Mouse (Mus musculus) layer of hippocampus, postnatal 25 days (tissue): Measurements from ENCODE around the gene Xpnpep3. TPM values are rescaled to one million over a fixed set of nuclear protein-coding genes. Genes with fewer than 3 reads are reported as not detected.

Experiments used
- DNase-seq, 2 experiments: peaks; one replicate each; pipeline ENCODE4 v3.0.0; 2022; ENCODE audit warnings: mixed read lengths in 2 of 2, low spot score in 1 of 2; ENCODE audit errors: extremely low spot score in 1 of 2
- total RNA-seq, 2 experiments: library from RNA; stranded (reverse); gene quantifications; 2 replicates each; pipeline ENCODE4 v1.2.3; 2021

The Xpnpep3 gene
- 10 to 100 TPM; 13.4 to 15.3 TPM for total RNA-seq

DNA sequence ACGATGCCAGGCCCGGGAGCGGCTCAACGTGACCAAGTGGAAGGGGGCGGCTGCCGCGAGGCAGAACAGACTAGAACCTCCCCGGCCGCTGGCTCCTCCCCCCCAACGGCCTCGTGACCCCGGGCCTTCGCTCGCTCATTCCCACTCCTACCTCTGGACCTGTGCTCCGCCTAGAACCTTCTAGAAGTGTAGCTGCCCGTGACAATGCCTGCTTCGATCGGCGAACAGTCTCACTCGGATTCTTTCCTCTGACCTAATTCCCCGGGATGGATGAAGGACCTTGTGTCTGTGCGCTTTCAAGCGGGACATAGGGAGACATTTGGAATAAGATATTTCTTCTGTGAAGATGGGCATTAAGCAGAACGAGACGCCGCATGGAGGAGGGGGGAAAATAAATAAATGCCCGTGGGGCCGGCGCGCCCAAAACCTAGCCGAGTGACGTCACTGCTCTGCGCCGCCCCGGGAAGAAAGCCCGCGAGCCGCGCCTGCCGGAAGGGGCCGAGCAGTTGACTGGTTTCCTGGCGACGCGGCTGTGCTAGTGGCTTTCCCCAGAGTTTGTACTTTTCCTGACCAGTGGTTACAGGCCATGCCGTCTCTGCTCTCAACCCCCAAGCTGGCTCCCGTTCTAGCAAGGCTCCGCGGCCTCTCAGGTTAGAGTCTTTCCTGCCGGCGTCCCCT is at the start of gene Xpnpep3, which contains the start of gene St13:
Gene Xpnpep3 (plus strand): TSS at position 501 of the 678 bp plus-strand sequence.
Gene St13 (minus strand): TSS at position 440 of the 678 bp plus-strand sequence.
- DNase-seq: peak; percentile 99

DNA sequence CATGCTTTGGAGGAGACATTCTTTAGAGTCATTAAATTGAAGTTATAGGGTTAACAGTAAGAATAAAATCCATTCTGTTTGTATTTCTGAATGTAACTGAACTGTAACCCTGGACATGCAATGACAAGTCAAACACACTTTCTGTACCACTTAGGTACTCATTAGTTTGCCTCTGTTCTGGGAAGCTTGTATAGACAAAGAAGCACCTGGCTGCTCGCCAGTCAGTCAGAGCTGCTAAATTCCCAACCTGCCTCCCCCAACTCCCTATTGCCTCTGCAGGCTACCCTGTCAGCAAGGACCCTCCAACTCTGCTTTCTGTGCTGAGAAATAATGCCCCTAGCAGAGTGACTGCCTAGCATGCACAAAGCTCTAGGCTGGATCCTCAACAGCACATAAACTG is 49.5 kb upstream of the Xpnpep3 start:
- no peak for DNase-seq

DNA sequence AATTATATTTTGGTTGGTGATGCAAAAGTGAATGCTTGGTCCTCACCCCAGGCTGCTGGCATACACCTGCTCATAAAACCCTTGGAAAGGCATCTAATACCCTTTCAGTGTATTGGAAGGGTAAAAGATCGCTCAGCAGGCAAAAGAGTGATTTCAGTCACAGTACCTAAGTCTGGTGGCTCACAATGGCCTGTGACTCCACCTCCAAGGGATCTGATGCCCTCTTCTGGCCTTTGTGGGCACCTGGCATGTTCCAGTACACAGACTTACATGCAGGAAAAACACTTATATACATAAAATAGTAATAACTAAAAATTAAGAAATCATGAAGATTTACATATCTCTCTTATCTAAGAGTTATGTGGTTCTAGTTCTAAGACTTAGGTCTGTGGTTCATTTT is 47.3 kb upstream of the Xpnpep3 start:
- no peak for DNase-seq

DNA sequence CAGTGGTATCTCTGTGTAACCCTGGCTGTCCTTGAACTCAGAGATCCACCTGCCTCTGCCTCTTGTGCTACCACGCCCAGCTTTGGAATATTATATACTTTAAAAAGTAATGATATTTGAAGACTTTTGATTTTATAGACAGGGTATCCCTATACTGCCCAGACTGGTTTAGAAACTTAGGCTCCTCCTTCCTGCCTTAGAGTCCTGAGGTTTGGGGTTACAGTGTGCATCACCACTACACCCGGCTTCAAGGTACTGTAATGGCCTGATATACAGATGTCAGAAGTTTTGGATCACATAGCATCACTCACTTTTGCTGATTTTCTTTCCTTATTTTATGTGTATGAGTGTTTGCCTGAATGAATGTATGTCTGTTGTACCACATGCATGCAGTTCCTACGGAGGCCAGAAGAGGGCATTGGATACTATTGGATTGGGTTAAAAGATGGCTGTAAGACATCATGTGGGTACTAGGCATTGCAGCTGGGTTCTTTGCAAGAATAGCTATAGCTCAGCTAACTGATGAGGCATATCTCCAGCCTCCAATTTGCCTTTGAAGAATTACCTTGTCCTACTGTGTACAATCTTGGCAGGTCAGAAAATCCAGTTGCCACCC is 44.7 kb upstream of the Xpnpep3 start:
- peak in 1 of 2 experiments; percentile 32 for DNase-seq

DNA sequence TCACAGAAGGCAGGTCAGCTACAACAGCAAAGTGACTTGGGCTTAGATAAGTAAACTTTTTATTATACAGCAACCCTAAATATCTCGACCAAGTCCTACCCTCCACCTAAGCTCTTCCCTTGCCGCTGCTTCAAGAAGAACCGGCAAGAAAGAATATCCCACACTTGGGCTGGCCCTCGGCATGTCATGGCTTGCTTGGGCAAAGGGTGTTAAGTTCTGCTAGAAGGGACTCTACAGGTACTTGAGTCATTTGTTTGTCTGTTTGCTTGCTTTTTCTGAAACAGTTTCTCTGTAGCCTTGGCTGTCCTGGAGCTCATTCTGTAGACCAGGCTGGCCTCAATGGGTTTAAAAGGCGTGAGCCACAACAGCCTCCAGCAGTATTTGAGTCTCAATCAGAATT is 43.0 kb upstream of the Xpnpep3 start:
- DNase-seq: no peak

DNA sequence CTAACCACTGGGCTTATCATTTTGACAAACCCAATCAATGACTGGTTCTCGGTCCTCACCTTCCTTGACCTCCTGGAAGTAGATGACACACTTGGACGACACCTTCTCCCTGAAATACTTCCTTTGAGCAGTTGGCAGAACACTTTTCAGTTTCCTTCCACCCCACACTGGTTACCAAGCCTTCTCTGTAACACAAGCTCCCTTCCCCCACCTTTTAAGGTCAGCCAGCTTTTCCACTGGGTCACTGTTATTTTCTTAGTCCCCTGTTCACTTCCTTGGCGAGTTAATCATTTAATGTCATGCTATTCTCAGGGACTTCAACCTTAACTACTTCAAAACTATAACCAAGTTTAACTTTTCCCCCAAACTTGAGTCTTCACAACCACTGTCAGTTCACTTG is 41.0 kb upstream of the Xpnpep3 start:
- no peak for DNase-seq

DNA sequence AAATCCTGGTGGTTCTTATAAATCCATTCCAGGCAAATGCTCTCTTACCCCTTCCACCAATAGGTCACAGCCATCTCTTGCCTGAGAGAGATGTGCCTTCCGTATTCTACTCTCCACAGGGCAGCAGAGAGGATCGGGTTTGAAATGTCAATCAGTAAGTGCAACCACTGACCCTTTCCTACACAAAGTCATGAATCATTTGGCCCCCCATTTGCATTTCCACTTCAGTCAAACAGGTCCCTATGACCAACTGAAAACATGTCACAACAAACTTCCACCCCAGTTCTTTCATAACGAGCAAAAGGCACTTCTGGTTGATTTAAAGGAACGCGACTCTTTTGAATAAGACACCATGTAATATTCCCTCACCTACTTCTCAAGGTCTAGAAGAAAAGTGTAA is 40.5 kb upstream of the Xpnpep3 start:
- DNase-seq: no peak

DNA sequence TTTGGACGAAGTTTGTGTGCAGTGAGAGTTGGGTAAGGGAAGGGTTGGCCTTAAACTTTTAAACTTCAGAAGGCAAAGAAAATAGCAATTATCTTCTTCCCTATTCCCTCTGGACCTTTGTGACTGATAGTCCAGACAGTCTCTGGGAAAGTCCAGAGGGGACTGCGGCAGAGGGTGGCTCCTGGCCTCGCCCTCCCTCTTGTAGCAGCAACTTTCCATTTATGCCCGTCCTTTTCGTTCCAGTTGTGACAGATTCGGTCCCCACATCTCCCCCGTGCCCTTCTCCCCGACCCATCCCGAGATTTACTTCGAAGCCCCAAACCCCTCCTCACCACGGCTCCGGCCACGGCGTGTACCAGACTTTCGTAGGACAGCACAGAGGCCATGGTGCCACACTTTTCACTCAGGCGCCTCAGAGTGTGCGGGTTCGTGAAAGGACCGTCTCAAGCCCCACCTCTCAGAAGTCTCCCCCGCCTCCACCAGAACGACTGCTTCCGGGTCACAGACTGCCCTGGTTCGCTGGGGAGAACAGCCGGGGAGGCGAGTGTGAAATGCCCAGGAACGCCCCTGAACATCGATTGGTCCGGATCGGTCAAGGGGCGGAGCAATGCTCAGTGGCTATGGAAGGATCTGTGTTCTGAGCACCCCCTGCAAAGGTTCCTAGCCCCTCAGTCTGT is 39.5 kb upstream of the Xpnpep3 start, which contains the start of gene Slc25a17:
Gene Slc25a17 (minus strand): TSS at position 468 of the 677 bp plus-strand sequence.
- peak; percentile 79 for DNase-seq

DNA sequence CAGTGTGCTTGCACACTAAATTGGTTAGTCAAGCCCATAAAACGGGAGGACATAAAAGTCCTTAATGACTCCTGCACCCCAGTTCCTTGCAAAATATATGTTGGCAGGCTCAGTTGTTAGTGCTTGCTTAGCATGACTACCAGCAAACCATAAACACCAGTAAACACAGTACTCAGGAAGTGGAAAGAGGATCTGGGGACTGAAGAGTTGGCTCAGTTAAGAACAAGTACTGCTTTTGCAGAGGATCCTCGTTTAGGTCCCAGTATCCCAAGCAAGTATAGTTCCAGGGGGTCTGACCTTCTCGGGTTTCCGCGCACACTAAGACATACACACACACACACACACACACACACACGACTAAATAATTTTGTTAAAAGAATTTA is 38.9 kb upstream of the Xpnpep3 start:
- DNase-seq: no peak

DNA sequence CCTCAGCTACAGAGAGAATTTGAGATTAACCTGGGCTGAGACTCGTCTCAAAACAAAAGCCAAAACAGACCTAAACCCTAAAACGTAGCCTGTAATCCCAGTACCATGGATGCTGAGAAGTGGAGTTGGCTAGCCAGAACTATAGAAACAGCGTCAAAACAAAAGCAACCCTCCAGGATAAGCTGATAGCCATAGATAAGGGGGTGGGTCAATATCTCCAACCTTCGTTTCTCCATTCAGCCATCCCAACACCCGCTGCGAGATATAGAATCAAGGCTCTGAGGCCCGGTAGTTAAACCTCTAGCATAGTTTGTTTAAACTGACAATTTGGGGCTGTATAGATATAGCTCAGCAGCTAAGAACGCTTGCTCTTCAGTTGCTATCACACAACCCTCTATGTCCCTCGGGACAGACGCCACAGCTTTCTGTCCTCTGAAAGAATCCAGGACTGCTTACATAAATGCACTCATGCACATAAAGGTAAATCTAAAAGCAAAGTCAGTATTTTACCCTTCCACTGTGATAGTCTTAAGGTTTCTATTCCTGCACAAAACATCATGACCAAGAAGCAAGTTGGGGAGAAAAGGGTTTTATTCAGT is 38.4 kb upstream of the Xpnpep3 start:
- DNase-seq: no peak

DNA sequence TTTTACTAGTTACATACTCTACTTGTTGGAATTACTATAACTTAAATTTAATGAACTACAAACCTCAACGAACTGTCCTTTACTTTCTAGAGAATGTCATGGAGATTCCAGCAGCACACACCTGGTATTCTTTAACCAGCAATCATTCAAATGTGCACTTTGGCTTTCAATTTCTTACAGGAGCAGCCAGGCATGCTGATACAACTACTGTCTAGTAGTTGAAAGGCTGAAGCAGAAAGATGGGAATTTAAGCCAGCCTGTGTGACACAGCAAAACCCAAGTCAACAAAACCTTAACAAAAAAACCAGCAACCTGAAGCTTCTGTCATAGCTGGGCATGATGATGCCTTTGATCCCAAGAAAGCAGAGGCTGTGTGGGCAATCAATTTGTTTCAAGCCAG is 37.4 kb upstream of the Xpnpep3 start:
- no peak for DNase-seq

DNA sequence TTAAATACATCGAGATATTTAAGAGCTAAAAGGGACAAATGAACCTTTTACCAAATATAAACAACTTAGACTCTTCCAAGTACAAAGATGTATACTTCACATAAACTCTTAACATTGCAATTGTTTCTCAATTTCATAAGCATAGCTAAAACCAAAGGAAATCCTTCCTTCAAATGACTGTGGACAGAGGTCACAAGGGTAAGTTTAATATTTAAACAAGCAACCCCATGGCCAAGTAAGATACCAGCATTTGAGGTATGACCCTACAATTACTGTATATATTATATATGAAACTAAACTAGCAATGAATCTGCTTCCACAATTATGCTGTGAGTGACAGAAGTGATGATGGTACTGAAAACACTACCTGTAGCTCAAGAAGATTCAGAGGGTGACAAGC is 35.7 kb upstream of the Xpnpep3 start:
- DNase-seq: no peak

DNA sequence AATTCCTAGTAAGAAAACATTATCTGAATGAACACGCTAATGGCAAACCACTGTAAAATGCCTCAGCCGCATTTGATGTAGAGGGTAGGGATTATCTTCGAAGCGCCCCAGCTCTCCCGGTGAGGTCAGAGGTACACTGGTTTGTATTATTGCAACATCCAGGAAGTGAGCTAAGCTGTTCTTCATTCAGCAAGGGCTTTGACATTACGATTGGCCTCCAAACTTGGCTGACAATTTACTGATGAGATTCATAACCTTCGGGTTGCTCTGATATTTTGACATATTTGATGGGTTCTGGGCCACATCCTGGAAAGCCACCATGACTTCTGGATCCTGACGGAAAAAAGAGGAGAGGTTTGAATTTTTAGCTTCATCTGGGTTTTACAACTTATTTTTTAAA is 34.7 kb upstream of the Xpnpep3 start:
- no peak for DNase-seq

DNA sequence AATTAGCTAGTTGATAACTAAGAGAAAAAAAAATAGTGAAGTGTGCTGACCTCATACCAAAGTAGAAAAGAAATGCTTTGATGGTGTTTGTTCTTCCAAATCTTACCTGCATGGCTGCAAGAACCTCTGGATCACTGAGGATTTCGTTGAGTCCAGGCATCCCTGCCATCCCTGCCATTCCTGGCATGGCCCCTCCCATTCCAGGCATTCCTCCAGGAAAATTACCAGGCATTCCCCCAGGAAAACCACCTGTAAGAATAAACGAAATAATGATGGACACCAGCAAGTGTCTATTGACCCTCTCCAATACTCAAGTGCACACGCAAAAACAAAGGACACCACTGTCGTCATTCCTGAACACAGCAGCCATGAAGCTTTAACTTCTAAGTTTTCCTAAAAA is 33.7 kb upstream of the Xpnpep3 start:
- no peak for DNase-seq

DNA sequence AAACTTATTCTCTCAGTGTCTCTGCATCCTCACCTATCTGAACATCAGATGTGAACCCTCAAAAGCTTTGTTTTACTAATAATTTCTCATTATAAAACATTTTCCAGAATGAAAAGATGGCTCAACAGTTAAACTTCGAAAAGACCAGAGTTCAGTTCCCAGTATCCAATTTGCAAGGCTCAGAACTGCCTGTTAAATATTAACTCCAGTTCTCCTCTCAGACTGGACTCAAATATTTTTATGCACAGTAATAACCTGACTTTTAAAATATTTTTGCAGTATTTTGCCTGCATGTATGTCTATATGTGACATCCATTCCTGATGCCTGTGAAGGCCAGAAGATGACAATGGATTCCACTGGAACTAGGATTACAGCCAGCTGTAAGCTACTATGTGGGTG is 31.3 kb upstream of the Xpnpep3 start:
- DNase-seq: no peak

DNA sequence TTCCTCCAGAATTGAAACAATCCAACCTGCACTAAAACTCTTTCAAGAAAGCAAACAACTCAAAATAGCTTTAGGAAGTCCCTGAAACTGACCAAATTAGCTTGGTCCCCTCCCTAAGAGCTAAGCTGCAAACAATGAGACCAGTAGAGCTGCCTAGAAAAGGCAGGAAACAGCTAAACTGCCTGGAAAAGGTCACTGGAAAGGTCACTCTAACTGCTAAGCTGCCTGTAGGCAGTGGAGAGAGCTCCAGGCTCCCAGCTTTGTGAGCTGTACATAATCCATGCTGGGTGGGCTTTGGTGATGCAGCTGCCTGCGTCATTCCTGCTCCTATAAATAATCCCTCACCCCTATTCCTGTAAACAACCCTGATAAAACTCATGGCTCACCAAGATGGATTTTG is 29.6 kb upstream of the Xpnpep3 start:
- DNase-seq: no peak

DNA sequence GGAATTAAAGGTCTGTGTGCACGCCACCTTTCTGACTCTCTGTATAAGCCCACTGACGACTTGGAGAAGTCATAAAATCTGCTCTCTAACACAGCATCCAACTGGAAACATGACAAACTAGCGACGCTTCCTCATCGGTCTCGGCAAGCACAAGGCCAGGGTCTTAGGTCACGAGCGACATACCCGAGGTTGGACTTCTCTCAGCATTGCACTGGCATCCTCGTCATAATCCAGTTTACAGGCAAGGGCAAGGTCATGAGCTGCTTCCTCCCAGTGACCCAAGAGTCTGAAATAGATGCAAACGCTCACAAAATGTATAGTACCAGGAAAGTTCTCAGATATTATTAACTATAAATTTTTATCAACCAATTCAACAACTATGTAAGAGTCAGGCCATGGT is 25.3 kb upstream of the Xpnpep3 start:
- DNase-seq: no peak

DNA sequence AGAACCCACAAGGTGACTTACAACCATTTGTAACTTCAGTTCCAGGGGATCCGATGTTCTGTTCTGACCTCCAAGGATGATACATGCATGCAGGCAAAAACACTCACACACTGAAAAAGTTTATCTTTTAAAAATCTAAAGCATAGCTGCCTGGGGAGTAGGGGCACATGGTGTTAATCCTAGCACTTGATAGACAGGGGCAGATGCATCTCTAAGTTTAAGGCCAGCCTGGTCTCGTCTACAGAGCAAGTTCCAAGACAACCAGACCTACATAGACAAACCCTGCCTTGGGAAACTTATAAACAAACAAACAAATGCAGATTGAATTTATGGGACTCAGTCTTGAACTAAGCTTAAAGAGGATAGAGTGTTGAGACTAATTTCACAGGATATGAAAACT is 21.1 kb upstream of the Xpnpep3 start:
- DNase-seq: no peak

DNA sequence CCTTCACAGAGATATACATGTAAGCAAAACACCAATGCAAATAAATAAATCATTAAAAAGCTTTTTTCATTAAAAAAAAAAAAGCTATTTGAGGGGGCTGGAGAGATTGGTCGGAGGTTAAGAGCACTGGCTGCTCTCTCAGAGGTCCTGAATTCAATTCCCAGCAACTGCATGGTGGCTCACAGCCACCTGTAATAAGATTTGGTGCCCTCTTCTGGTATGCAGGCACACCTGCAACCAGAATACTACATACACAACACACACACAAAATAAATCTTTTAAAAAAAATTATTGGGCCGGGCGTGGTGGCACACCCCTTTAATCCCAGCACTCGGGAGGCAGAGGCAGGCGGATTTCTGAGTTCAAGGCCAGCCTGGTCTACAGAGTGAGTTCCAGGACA is 13.6 kb upstream of the Xpnpep3 start:
- DNase-seq: no peak

DNA sequence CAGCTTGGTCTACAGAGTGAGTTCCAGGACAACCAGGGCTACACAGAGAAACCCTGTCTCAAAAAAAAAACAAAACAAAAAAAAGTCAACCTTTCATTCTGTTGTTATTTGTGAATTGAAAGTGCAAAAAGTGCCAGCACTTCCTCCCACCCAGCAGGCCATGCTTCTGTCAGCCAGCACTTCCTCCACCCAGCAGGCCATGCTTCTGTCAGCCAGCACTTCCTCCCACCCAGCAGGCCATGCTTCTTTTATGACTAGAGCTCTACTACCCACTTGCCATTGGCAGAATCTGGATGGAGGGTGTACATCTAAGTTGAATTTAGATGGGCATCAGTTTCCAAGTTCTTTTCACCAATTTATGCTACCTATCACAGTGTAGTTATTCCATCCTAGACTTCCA is 6.9 kb upstream of the Xpnpep3 start:
- DNase-seq: peak; percentile 8 to 20

DNA sequence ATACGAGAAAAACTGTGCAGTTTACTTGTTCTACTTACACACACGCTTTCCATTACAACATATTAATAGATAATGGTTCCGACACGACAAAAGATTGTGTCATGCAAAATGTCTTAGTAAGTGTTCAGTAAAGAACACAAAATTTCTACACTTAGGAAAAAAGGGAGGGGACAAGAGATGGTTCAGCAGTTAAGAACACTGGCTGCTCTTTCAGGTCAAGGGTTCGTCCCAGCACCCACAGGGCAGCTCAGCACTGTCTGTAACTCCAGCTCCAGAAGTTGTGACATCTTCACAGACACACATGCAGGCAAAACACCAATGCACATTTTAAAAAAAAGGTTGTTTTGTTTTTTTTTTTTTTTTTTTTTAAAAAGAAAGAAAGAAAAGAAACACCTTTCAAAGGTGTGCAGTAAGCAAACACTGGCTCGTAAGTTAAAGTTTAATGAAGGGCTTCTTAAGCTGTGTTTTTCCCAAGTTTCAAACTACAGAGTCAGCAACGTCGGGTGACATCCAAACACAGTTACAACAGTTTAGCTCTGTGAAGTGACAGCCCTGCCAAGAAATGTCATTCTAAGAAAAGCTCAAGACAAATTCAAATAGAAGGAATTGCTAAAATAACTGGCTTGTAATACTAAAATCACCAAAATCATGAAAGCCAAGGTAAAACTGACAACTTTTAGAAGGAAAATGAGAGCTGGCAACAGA is 5.6 kb upstream of the Xpnpep3 start:
- DNase-seq: no peak
